Mouse (Mus musculus): ENCODE results near the gene Ppfibp1. TPM values are rescaled to one million over a fixed set of nuclear protein-coding genes. Genes with fewer than 3 reads are reported as not detected.
"Not testable (repeated sequence)": the region's sequence is repeated elsewhere in the genome, so short reads cannot be mapped to it uniquely, and the experiment has no call there.

Ppfibp1 gene
- polyA plus RNA-seq, 1 experiment, result 26.5 TPM

DNA sequence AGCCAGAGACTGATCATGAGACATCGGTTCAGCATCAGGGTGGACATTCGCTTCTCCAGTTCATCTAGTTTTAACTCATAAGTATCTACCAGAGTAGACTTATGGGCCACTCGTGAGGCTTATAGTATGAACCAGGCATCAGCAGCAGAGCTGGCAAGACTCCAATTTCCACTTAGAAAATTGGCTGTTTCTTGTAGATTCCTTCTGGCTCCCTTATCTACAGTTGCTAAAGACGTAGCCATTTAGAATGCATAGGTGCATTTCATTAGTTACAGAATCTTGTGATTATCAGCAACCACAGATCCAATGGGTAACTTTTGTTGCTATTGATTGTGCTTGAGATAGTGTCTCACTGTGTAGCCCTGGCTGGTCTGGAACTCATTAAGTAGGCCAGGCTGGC is 35.5 kb upstream of the Ppfibp1 start:
- no peaks in the 10 kb centered on the region; the same call in 1 of the 2 replicates for H3K4me1 ChIP-seq (ENCODE audit: control insufficient read depth, insufficient read depth, low read length)
- no peak overlapping the region for H3K27ac ChIP-seq (ENCODE audit: insufficient read depth, low read length)
- no peak overlapping the region for H3K4me3 ChIP-seq (ENCODE audit: insufficient read depth, low read length)
- TF ChIP-seq POLR2A (IDR thresholded peaks at IDR 0.05; ENCODE audit: extremely low read depth, insufficient read depth, low read length) (no peak), CTCF (IDR thresholded peaks at IDR 0.05; ENCODE audit: extremely low read depth, insufficient read depth, low read length) (no peak)

DNA sequence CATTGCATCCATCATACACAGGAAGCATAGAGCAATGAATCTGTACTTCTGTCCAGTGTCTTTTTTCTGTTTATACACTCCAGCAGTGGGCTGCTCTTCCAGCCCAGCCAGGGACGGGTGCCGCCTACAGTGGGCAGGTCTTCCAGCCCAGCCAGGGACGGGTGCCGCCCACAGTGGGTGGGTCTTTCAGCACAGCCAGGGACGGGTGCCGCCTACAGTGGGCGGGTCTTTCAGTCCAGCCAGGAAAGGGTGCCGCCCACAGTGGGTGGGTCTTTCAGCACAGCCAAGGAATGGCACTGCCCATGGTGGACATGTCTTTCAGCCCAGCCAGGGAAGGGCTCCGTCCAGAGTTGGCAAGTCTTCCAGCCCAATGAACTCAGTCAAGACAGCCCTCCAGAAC is 33.1 kb upstream of the Ppfibp1 start:
- TF ChIP-seq POLR2A (IDR thresholded peaks at IDR 0.05; ENCODE audit: extremely low read depth, insufficient read depth, low read length) (no peak), CTCF (IDR thresholded peaks at IDR 0.05; ENCODE audit: extremely low read depth, insufficient read depth, low read length) (no peak)
- no peak overlapping the region for H3K27ac ChIP-seq (ENCODE audit: insufficient read depth, low read length)
- H3K4me1 ChIP-seq (ENCODE audit: control insufficient read depth, insufficient read depth, low read length), result no peaks in the 10 kb centered on the region; the same call in 1 of the 2 replicates
- no peak overlapping the region for H3K4me3 ChIP-seq (ENCODE audit: insufficient read depth, low read length)

DNA sequence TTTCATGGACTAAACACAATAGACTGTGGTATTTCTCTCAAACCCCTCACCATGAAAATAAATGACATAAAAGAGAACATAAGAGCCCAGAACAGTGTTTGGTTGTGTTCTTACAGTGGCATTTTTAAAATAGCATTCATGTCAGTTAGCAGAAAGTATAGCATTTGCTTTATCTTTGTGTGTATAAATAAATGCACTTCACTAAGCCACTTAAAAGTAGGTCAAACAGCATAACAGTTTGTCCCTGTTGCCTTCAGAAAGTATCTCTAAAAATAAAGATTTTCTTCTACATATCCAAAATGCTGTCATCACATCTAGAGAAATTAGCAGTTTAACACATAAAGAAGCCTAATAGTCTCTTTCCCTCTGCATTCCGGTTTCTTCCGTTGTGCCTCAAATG is 30.9 kb upstream of the Ppfibp1 start:
- no peak overlapping the region for H3K4me3 ChIP-seq (ENCODE audit: insufficient read depth, low read length)
- no peak overlapping the region for H3K27ac ChIP-seq (ENCODE audit: insufficient read depth, low read length)
- H3K4me1 ChIP-seq (ENCODE audit: control insufficient read depth, insufficient read depth, low read length), result no peaks in the 10 kb centered on the region; the same call in 1 of the 2 replicates
- TF ChIP-seq CTCF (IDR thresholded peaks at IDR 0.05; ENCODE audit: extremely low read depth, insufficient read depth, low read length) (no peak), POLR2A (IDR thresholded peaks at IDR 0.05; ENCODE audit: extremely low read depth, insufficient read depth, low read length) (no peak)

DNA sequence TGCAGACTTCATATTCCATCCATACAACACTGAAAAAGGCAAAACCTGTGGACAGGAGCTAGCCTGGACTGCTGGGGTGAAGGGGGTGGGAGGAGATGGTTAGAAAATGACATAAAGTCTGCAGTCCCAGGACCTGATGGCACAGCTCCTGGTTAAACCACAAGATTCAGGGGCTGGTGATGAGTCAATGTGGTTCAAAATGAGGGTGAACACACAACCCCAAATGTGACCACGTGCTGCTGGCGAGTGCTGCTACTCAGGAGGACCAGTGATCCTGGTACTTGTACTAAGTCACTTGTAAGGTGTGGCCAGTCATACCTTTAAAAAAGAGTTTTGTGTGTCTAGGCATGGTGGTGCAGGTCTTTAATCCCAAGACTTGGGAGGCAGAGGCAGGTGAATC is 25.1 kb upstream of the Ppfibp1 start:
- H3K27ac ChIP-seq (ENCODE audit: insufficient read depth, low read length), result no peak overlapping the region
- TF ChIP-seq POLR2A (IDR thresholded peaks at IDR 0.05; ENCODE audit: extremely low read depth, insufficient read depth, low read length), result no peak
- no peaks in the 10 kb centered on the region for H3K4me1 ChIP-seq (ENCODE audit: control insufficient read depth, insufficient read depth, low read length)
- H3K4me3 ChIP-seq (ENCODE audit: insufficient read depth, low read length), result no peak overlapping the region

DNA sequence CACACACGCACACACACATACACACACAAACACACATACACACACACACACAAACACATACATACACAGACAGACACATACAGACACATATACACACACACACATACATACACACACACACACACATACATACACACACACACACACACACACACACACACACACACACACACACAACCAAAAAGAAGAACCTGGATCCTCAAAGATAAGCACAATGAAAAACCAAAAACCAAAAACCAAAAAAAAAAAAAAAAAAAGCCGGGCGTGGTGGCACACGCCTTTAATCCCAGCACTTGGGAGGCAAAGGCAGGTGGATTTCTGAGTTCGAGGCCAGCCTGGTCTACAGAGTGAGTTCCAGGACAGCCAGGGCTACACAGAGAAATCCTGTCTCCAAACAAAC is 23.9 kb upstream of the Ppfibp1 start:
- H3K4me1 ChIP-seq (ENCODE audit: control insufficient read depth, insufficient read depth, low read length); H3K4me3 ChIP-seq (ENCODE audit: insufficient read depth, low read length); H3K27ac ChIP-seq (ENCODE audit: insufficient read depth, low read length): not testable (repeated sequence)

DNA sequence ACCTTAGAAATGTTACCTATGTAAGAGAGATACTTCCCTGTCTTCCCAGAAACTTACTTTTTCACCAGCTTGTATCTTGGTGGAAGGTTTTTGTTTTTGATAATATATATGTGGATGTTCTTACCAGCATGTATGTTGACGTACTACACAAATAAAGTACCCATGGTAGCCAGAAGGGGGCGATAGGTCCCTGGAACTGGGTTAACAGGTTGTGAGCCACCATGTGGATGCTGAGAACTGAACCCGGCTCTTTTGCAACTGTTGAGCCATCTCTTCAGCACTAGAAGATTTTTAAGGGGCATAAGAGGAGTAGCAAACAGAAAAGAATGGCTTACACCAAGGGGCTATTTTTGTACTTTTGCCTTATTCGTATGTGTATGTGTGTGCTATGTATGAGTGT is 22.6 kb upstream of the Ppfibp1 start:
- no peak for TF ChIP-seq POLR2A (IDR thresholded peaks at IDR 0.05; ENCODE audit: extremely low read depth, insufficient read depth, low read length)
- no peak for TF ChIP-seq CTCF (IDR thresholded peaks at IDR 0.05; ENCODE audit: extremely low read depth, insufficient read depth, low read length)
- no peak overlapping the region for H3K27ac ChIP-seq (ENCODE audit: insufficient read depth, low read length)
- no peaks in the 10 kb centered on the region for H3K4me1 ChIP-seq (ENCODE audit: control insufficient read depth, insufficient read depth, low read length)
- H3K4me3 ChIP-seq (ENCODE audit: insufficient read depth, low read length), result no peak overlapping the region

DNA sequence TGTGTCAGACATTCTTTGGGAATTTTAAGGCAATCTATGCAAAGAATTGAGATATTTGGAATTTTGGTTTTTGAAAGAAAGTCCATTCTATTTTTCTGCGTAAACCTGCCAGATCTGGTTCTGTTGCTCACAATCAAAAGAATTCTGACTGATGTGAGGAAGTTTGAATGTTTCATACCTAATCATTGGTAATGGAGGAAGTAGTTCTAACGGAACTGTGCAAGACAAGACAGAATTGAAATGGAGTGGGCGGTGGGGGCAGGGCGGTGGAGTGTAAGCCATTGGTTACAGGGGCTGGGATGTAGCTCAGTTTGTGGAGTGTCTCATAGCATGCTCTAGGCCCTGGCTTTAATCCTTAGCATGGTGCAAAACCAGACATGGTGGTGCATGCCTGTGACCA is 16.3 kb upstream of the Ppfibp1 start:
- TF ChIP-seq CTCF (IDR thresholded peaks at IDR 0.05; ENCODE audit: extremely low read depth, insufficient read depth, low read length) (no peak), POLR2A (IDR thresholded peaks at IDR 0.05; ENCODE audit: extremely low read depth, insufficient read depth, low read length) (no peak)
- Histone ChIP-seq H3K4me3 (ENCODE audit: insufficient read depth, low read length) (no peak overlapping the region), H3K4me1 (ENCODE audit: control insufficient read depth, insufficient read depth, low read length) (no peaks in the 10 kb centered on the region), H3K27ac (ENCODE audit: insufficient read depth, low read length) (no peak overlapping the region)

DNA sequence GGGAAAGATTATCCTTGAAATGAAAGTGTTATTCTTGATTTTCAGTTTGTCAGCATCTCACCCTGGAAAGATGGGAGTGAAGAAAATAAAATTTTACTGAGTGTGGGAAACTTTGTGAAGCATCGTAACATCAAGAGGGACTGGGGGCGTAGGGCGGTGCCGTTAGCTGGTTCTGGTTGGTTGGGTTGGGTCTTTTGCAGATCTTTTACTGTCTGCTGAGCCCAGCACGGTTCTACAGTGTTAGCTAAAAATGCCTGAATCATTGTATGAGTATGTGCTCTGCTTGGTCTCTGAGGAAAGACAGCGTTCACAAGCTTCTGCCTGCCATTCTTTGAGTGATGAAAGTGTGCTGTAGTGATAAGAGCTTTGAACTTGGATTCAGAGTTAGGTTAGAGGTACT is 13.9 kb upstream of the Ppfibp1 start:
- no peak overlapping the region for H3K4me3 ChIP-seq (ENCODE audit: insufficient read depth, low read length)
- peaks cover 5% of the 10 kb centered on the region for H3K4me1 ChIP-seq (ENCODE audit: control insufficient read depth, insufficient read depth, low read length)
- no peak overlapping the region for H3K27ac ChIP-seq (ENCODE audit: insufficient read depth, low read length)
- TF ChIP-seq POLR2A (IDR thresholded peaks at IDR 0.05; ENCODE audit: extremely low read depth, insufficient read depth, low read length) (no peak), CTCF (IDR thresholded peaks at IDR 0.05; ENCODE audit: extremely low read depth, insufficient read depth, low read length) (no peak)

DNA sequence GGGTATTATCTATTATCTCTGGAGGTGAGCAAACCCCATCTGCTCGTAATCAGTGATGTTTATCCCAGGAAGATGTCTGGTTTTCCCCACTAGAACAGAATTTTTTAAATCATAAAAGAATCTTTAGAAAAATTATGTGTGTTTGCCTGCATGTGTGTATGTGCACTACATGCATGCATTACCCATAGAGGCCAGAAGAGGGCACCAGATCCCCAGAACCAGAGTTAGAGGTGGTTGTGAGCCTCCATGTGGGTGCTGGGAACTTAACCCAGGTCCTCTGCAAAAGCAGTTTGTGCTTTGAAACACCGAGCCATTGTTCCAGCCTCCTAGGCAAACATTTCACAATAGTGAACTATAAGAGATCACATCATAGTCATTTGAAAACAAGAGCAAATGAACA is 11.5 kb upstream of the Ppfibp1 start:
- TF ChIP-seq CTCF (IDR thresholded peaks at IDR 0.05; ENCODE audit: extremely low read depth, insufficient read depth, low read length), result no peak
- no peak for TF ChIP-seq POLR2A (IDR thresholded peaks at IDR 0.05; ENCODE audit: extremely low read depth, insufficient read depth, low read length)
- 0 out of 2 replicates have a peak overlapping the region, but pooled peaks have one; percentile 40 for H3K27ac ChIP-seq (ENCODE audit: insufficient read depth, low read length)
- H3K4me1 ChIP-seq (ENCODE audit: control insufficient read depth, insufficient read depth, low read length), result peaks cover 5% of the 10 kb centered on the region
- H3K4me3 ChIP-seq (ENCODE audit: insufficient read depth, low read length), result no peak overlapping the region

DNA sequence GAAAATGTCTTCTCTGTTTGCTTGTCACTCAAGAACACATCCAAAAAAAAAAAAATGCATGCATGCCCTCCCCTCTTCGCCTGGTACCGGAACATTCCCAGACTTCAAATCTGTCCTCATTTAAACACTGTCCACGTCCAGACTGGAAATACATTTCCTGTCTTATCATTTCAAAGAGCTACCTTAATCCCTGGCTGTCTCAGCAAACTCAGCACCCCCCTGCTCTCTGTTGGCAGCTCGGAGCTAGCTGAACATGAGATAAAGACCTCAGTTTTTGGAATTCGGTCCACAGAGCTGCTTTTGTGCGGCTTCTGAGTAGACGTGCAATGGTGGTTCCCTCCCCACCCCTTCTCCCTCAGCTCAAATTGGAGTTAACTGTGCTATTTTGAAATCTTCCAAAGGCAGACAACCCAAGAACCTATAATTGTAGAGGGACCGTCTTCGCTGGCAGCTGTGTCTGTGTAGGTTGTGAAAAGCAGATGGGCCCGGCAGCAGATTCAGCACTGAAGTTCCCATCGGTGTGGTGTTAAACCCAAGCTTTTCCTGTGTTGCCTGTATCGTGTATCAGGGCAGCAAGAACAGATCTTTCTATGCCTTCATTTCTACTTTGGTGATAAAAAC is 10.8 kb upstream of the Ppfibp1 start:
- peaks cover 5% of the 10 kb centered on the region for H3K4me1 ChIP-seq (ENCODE audit: control insufficient read depth, insufficient read depth, low read length)
- H3K27ac ChIP-seq (ENCODE audit: insufficient read depth, low read length), result 0 out of 2 replicates have a peak overlapping the region, but pooled peaks have one; percentile 63
- TF ChIP-seq CTCF (IDR thresholded peaks at IDR 0.05; ENCODE audit: extremely low read depth, insufficient read depth, low read length) (no peak), POLR2A (IDR thresholded peaks at IDR 0.05; ENCODE audit: extremely low read depth, insufficient read depth, low read length) (no peak)
- H3K4me3 ChIP-seq (ENCODE audit: insufficient read depth, low read length), result no peak overlapping the region

Measured in cortical plate, adult 2 months (tissue).